Mouse (Mus musculus): ENCODE data around the gene Gm609. TPM values are rescaled to one million over a fixed set of nuclear protein-coding genes. Genes with fewer than 3 reads are reported as not detected.
"Not testable (repeated sequence)": the region's sequence is repeated elsewhere in the genome, so short reads cannot be mapped to it uniquely, and the experiment has no call there.

Gene Gm609
- not detected in 2 replicates for polyA plus RNA-seq (2016; fragmentation: Nextera tagmentation; extraction: Ambion mirVana)

- Histone ChIP-seq H3K4me1 (replicated peaks) (no peaks in the 10 kb centered on the region), H3K4me2 (no peak within 1 kb of the TSS), H3K9me3 (no peaks in the 10 kb centered on the region), H3K27ac (no peak within 1 kb of the TSS), H3K27me3 (no peaks in the 10 kb centered on the region), H3K36me3 (no peaks in the 10 kb centered on the region), H3K4me3 (replicated peaks) (no peak within 1 kb of the TSS), H3K9ac (replicated peaks) (no peak within 1 kb of the TSS)
- ATAC-seq (ENCODE audit: insufficient number of reproducible peaks, insufficient read depth, low FRiP score, low TSS enrichment, low read depth), result no peak
- WGBS, result 87% methylated on average over 5 of the region's 5 CpGs
These were observed at the start of gene Gm609 for GRCm38 (mm10) chr16:45492927-45493326. Gene Gm609 (minus strand): TSS chr16:45492969.

GRCm38 (mm10) chr16:45542108-45542507 is 49.3 kb upstream of the Gm609 start:
- Histone ChIP-seq H3K27ac (no peak overlapping the region), H3K4me3 (replicated peaks) (no peak overlapping the region), H3K4me1 (replicated peaks) (no peaks in the 10 kb centered on the region), H3K9ac (replicated peaks) (no peak overlapping the region), H3K36me3 (no peaks in the 10 kb centered on the region), H3K9me3 (no peaks in the 10 kb centered on the region), H3K4me2 (no peak overlapping the region), H3K27me3 (no peaks in the 10 kb centered on the region)
- no peak for ATAC-seq (ENCODE audit: insufficient number of reproducible peaks, insufficient read depth, low FRiP score, low TSS enrichment, low read depth)

- not testable (repeated sequence) for H3K4me3 ChIP-seq (replicated peaks); H3K36me3 ChIP-seq; H3K4me2 ChIP-seq; H3K27ac ChIP-seq; ATAC-seq (ENCODE audit: insufficient number of reproducible peaks, insufficient read depth, low FRiP score, low TSS enrichment, low read depth); H3K4me1 ChIP-seq (replicated peaks); H3K9ac ChIP-seq (replicated peaks); H3K9me3 ChIP-seq; H3K27me3 ChIP-seq
- WGBS, result 73% methylated on average over 1 of the region's 1 CpGs
These were observed 45.6 kb upstream of the Gm609 start for GRCm38 (mm10) chr16:45538342-45538741.

GRCm38 (mm10) chr16:45535009-45535408 is 42.2 kb upstream of the Gm609 start, which contains the start of gene Slc9c1:
Gene Slc9c1 (plus strand): TSS chr16:45535309.
- Histone ChIP-seq H3K27ac (no peak within 1 kb of the TSS), H3K27me3 (no peaks in the 10 kb centered on the region), H3K4me1 (replicated peaks) (no peaks in the 10 kb centered on the region), H3K9me3 (no peaks in the 10 kb centered on the region), H3K36me3 (no peaks in the 10 kb centered on the region), H3K9ac (replicated peaks) (no peak within 1 kb of the TSS), H3K4me3 (replicated peaks) (no peak within 1 kb of the TSS), H3K4me2 (no peak within 1 kb of the TSS)
- 92% methylated on average over 5 of the region's 5 CpGs for WGBS
- no peak for ATAC-seq (ENCODE audit: insufficient number of reproducible peaks, insufficient read depth, low FRiP score, low TSS enrichment, low read depth)

GRCm38 (mm10) chr16:45531950-45532349 is 39.2 kb upstream of the Gm609 start, which contains the start of gene Gm17783:
Gene Gm17783 (minus strand): TSS chr16:45532050.
- Histone ChIP-seq H3K27ac (no peak within 1 kb of the TSS), H3K4me3 (replicated peaks) (no peak within 1 kb of the TSS), H3K9ac (replicated peaks) (no peak within 1 kb of the TSS), H3K4me2 (no peak within 1 kb of the TSS), H3K27me3 (no peaks in the 10 kb centered on the region), H3K4me1 (replicated peaks) (no peaks in the 10 kb centered on the region), H3K9me3 (no peaks in the 10 kb centered on the region), H3K36me3 (no peaks in the 10 kb centered on the region)
- ATAC-seq (ENCODE audit: insufficient number of reproducible peaks, insufficient read depth, low FRiP score, low TSS enrichment, low read depth), result no peak
- 85% methylated on average over 4 of the region's 4 CpGs for WGBS

GRCm38 (mm10) chr16:45525551-45525950 is 32.8 kb upstream of the Gm609 start:
- H3K9ac ChIP-seq (replicated peaks), result no peak overlapping the region
- no peak overlapping the region for H3K4me2 ChIP-seq
- H3K27me3 ChIP-seq, result no peaks in the 10 kb centered on the region
- H3K27ac ChIP-seq, result no peak overlapping the region
- no peaks in the 10 kb centered on the region for H3K4me1 ChIP-seq (replicated peaks)
- WGBS, result 79% methylated on average over 5 of the region's 5 CpGs
- no peaks in the 10 kb centered on the region for H3K36me3 ChIP-seq
- no peak for ATAC-seq (ENCODE audit: insufficient number of reproducible peaks, insufficient read depth, low FRiP score, low TSS enrichment, low read depth)
- H3K9me3 ChIP-seq, result no peaks in the 10 kb centered on the region
- H3K4me3 ChIP-seq (replicated peaks), result no peak overlapping the region

- no peaks in the 10 kb centered on the region for H3K36me3 ChIP-seq
- no peak overlapping the region for H3K27ac ChIP-seq
- no peaks in the 10 kb centered on the region for H3K9me3 ChIP-seq
- WGBS, result 86% methylated on average over 1 of the region's 1 CpGs
- H3K9ac ChIP-seq (replicated peaks), result no peak overlapping the region
- no peaks in the 10 kb centered on the region for H3K27me3 ChIP-seq
- H3K4me3 ChIP-seq (replicated peaks), result no peak overlapping the region
- ATAC-seq (ENCODE audit: insufficient number of reproducible peaks, insufficient read depth, low FRiP score, low TSS enrichment, low read depth), result no peak
- H3K4me1 ChIP-seq (replicated peaks), result no peaks in the 10 kb centered on the region
- no peak overlapping the region for H3K4me2 ChIP-seq
These were observed 2.6 kb upstream of the Gm609 start for GRCm38 (mm10) chr16:45495326-45495725.

GRCm38 (mm10) chr16:45476991-45477390 is 15.8 kb downstream of the Gm609 start:
- ATAC-seq (ENCODE audit: insufficient number of reproducible peaks, insufficient read depth, low FRiP score, low TSS enrichment, low read depth), result no peak
- H3K4me2 ChIP-seq, result no peak overlapping the region
- H3K4me3 ChIP-seq (replicated peaks), result no peak overlapping the region
- H3K9ac ChIP-seq (replicated peaks), result no peak overlapping the region
- no peaks in the 10 kb centered on the region for H3K27me3 ChIP-seq
- H3K9me3 ChIP-seq, result no peaks in the 10 kb centered on the region
- no peaks in the 10 kb centered on the region for H3K4me1 ChIP-seq (replicated peaks)
- no peaks in the 10 kb centered on the region for H3K36me3 ChIP-seq
- H3K27ac ChIP-seq, result no peak overlapping the region

GRCm38 (mm10) chr16:45471836-45472235 is 20.9 kb downstream of the Gm609 start:
- WGBS, result 67% methylated on average over 3 of the region's 3 CpGs
- not testable (repeated sequence) for H3K27ac ChIP-seq; H3K9ac ChIP-seq (replicated peaks); H3K27me3 ChIP-seq; H3K4me1 ChIP-seq (replicated peaks); H3K4me3 ChIP-seq (replicated peaks); H3K4me2 ChIP-seq; H3K9me3 ChIP-seq; ATAC-seq (ENCODE audit: insufficient number of reproducible peaks, insufficient read depth, low FRiP score, low TSS enrichment, low read depth); H3K36me3 ChIP-seq

- no peaks in the 10 kb centered on the region for H3K27me3 ChIP-seq
- no peak overlapping the region for H3K4me3 ChIP-seq (replicated peaks)
- H3K4me1 ChIP-seq (replicated peaks), result no peaks in the 10 kb centered on the region
- no peak overlapping the region for H3K4me2 ChIP-seq
- H3K9ac ChIP-seq (replicated peaks), result no peak overlapping the region
- H3K27ac ChIP-seq, result no peak overlapping the region
- no peaks in the 10 kb centered on the region for H3K9me3 ChIP-seq
- H3K36me3 ChIP-seq, result no peaks in the 10 kb centered on the region
- ATAC-seq (ENCODE audit: insufficient number of reproducible peaks, insufficient read depth, low FRiP score, low TSS enrichment, low read depth), result no peak
These were observed 38.0 kb downstream of the Gm609 start for GRCm38 (mm10) chr16:45454762-45455161.

- H3K9me3 ChIP-seq, result no peaks in the 10 kb centered on the region
- WGBS, result 72% methylated on average over 1 of the region's 1 CpGs
- no peaks in the 10 kb centered on the region for H3K36me3 ChIP-seq
- ATAC-seq (ENCODE audit: insufficient number of reproducible peaks, insufficient read depth, low FRiP score, low TSS enrichment, low read depth), result peak; percentile 20; the same call in 1 of the 2 replicates
- H3K4me1 ChIP-seq (replicated peaks), result no peaks in the 10 kb centered on the region
- H3K9ac ChIP-seq (replicated peaks), result no peak overlapping the region
- no peak overlapping the region for H3K4me3 ChIP-seq (replicated peaks)
- no peaks in the 10 kb centered on the region for H3K27me3 ChIP-seq
- no peak overlapping the region for H3K27ac ChIP-seq
- no peak overlapping the region for H3K4me2 ChIP-seq
These were observed 55.5 kb downstream of the Gm609 start for GRCm38 (mm10) chr16:45437230-45437739.

- H3K27ac ChIP-seq, result no peak overlapping the region
- no peaks in the 10 kb centered on the region for H3K27me3 ChIP-seq
- no peak overlapping the region for H3K4me2 ChIP-seq
- no peak overlapping the region for H3K9ac ChIP-seq (replicated peaks)
- no peak overlapping the region for H3K4me3 ChIP-seq (replicated peaks)
- no peak for ATAC-seq (ENCODE audit: insufficient number of reproducible peaks, insufficient read depth, low FRiP score, low TSS enrichment, low read depth)
- H3K36me3 ChIP-seq, result no peaks in the 10 kb centered on the region
- no peaks in the 10 kb centered on the region for H3K9me3 ChIP-seq
- no peaks in the 10 kb centered on the region for H3K4me1 ChIP-seq (replicated peaks)
These were observed 57.2 kb downstream of the Gm609 start for GRCm38 (mm10) chr16:45435591-45435990.

All from limb, embryonic 12.5 days (tissue).